Mouse (Mus musculus) midbrain, embryonic 13.5 days (tissue): ENCODE results near the gene Smo. TPM values are rescaled to one million over a fixed set of nuclear protein-coding genes. Genes with fewer than 3 reads are reported as not detected.

Experiments used
- ATAC-seq: fragments of 200-750 bp; cut with Nextera tagmentation; 2 replicates; pipeline ENCODE4 v1.8.0; 2017; ENCODE audit warnings: mild to moderate bottlenecking, moderate TSS enrichment, moderate library complexity
- H3K27ac ChIP-seq: fragments of 300-500 bp; sonication (generic); 2 replicates; pipeline ENCODE4 v1.5.1; 2015; ENCODE audit warnings: inconsistent platforms, mild to moderate bottlenecking, moderate library complexity
- H3K27me3 ChIP-seq: fragments of 300-500 bp; sonication (generic); 2 replicates; pipeline ENCODE4 v1.6.1; 2015; ENCODE audit warnings: mild to moderate bottlenecking, inconsistent platforms
- H3K36me3 ChIP-seq: fragments of 300-500 bp; sonication (generic); 2 replicates; pipeline ENCODE4 v1.6.1; 2015; ENCODE audit warnings: mild to moderate bottlenecking, inconsistent platforms
- H3K4me1 ChIP-seq: fragments of 300-500 bp; sonication (generic); replicated peaks from 2 replicates; pipeline ENCODE4 v1.6.1; 2015; ENCODE audit warnings: inconsistent platforms
- H3K4me2 ChIP-seq: fragments of 300-500 bp; sonication (generic); replicated peaks from 2 replicates; pipeline ENCODE4 v1.6.1; 2015; ENCODE audit warnings: moderate library complexity, mild to moderate bottlenecking, inconsistent platforms
- H3K4me3 ChIP-seq: fragments of 300-500 bp; sonication (generic); replicated peaks from 2 replicates; pipeline ENCODE4 v1.5.1; 2015; ENCODE audit warnings: mild to moderate bottlenecking, inconsistent platforms
- H3K9ac ChIP-seq: fragments of 300-500 bp; sonication (generic); replicated peaks from 2 replicates; pipeline ENCODE4 v1.6.1; 2015; ENCODE audit warnings: mild to moderate bottlenecking, inconsistent platforms
- H3K9me3 ChIP-seq: fragments of 300-500 bp; sonication (generic); 2 replicates; pipeline ENCODE4 v1.6.1; 2016; ENCODE audit warnings: mild to moderate bottlenecking, inconsistent platforms
- WGBS: fragments of 180-500 bp; shearing (Covaris S2); methylation state at CpG from one replicate; pipeline ENCODE4 v1.1.7; 2015; 5-methylcytosine and 5-hydroxymethylcytosine counted together
- polyA plus RNA-seq: library from polyadenylated mRNA; unstranded; fragments of >200 nt; fragmentation: Nextera tagmentation; extraction: Ambion mirVana; gene quantifications from 2 replicates; pipeline ENCODE4 v1.2.1, GENCODE M21; 2015

The Smo gene
- polyA plus RNA-seq = 14.2 and 19.2 TPM in 2 replicates

DNA sequence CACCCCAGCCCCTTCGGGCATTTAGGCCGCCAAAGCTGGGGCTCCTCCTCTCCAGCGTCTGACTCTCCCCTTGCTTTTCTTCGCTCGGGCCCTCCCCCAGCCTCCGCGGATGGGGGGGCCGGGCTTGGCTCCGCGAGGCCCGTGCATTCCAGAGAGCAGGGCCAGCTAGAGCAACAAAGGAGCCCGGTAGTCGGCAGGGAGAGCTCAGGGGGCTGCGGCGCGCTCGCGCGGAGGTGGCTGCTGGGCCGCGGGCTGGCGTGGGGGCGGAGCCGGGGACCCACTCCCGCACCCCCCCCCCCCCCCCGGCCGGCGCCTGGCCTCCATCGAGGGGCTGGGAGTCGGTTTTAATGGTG, at the start of gene Smo:
Gene Smo (plus strand): TSS at position 168 of the 353 bp plus-strand sequence.
- peak within 1 kb of the TSS; percentile 87 for H3K27ac ChIP-seq
- peak; percentile 97 for ATAC-seq
- 0% methylated on average over 3 of the region's 30 CpGs for WGBS
- H3K4me3 ChIP-seq = peak within 1 kb of the TSS; percentile 87
- H3K4me2 ChIP-seq = peak within 1 kb of the TSS; percentile 89
- no peaks in the 10 kb centered on the region for H3K9me3 ChIP-seq
- H3K36me3 ChIP-seq = peaks cover 6% of the 10 kb centered on the region; the same call in 1 of the 2 replicates
- no peaks in the 10 kb centered on the region for H3K27me3 ChIP-seq
- peaks cover 29% of the 10 kb centered on the region for H3K4me1 ChIP-seq
- H3K9ac ChIP-seq = peak within 1 kb of the TSS; percentile 90

- Histone ChIP-seq H3K9ac (no peak overlapping the region), H3K36me3 (no peaks in the 10 kb centered on the region), H3K4me3 (no peak overlapping the region), H3K9me3 (no peaks in the 10 kb centered on the region), H3K27me3 (no peaks in the 10 kb centered on the region), H3K4me1 (no peaks in the 10 kb centered on the region), H3K4me2 (no peak overlapping the region), H3K27ac (no peak overlapping the region)
- 86% methylated on average over 4 of the region's 4 CpGs for WGBS
- no peak for ATAC-seq
These were observed 49.4 kb upstream of the Smo start for GRCm38 (mm10) chr6:29685952-29686351.

DNA sequence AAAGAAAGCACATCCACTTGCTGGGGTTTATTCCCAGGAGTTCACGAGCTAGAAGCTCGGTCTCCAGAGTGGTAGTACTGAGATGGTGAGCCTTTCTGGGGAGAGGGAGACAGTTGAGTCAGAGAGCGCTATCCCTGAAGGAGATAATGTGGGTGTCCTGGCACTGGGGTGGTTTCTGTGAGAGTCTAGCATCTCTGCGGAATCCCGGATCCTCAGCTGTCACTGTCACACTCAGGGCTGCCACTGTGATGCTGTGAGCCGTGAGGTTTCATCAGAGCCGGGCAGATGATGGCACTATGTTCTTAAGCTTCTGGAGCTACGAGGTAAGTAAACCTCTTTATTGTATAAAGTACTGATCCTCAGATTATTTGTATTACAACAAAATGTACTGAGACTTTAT, 45.8 kb upstream of the Smo start:
- Histone ChIP-seq H3K36me3 (no peaks in the 10 kb centered on the region), H3K27me3 (peaks cover 23% of the 10 kb centered on the region), H3K9ac (no peak overlapping the region), H3K4me2 (no peak overlapping the region), H3K27ac (no peak overlapping the region), H3K9me3 (no peaks in the 10 kb centered on the region), H3K4me1 (peaks cover 4% of the 10 kb centered on the region), H3K4me3 (no peak overlapping the region)
- WGBS = 78% methylated on average over 8 of the region's 8 CpGs
- no peak for ATAC-seq

DNA sequence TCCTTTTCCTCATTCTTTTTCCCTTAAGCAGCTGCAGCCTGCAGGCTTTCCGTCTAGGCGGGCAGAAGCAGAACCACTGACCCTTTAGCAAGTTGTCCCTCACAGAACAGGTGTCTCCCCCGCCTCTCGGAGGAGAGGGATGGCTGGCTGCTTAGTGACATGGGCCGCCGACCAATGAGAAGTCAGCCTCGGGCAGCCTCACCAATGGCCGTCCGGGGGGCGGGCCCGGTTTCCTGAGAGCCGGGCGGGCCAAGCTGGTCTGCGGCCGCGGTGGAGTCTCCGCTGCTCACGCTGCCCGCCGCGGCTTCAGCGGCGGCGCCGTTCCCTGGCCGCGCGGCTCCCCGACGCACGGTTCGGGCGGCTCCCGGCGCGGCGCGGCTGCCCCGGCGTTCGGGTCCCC, 41.4 kb upstream of the Smo start, which contains the start of gene Tspan33:
Gene Tspan33 (plus strand): TSS at position 270 of the 400 bp plus-strand sequence.
- Histone ChIP-seq H3K9me3 (no peaks in the 10 kb centered on the region), H3K9ac (peak within 1 kb of the TSS; percentile 81), H3K36me3 (no peaks in the 10 kb centered on the region), H3K4me3 (peak within 1 kb of the TSS; percentile 86), H3K27me3 (peaks cover 38% of the 10 kb centered on the region), H3K27ac (no peak within 1 kb of the TSS), H3K4me1 (peaks cover 13% of the 10 kb centered on the region), H3K4me2 (peak within 1 kb of the TSS; percentile 99)
- WGBS = under 1% methylated on average over 26 of the region's 41 CpGs
- ATAC-seq = peak; percentile 99

- Histone ChIP-seq H3K9ac (peak overlapping the region; percentile 81), H3K4me3 (peak overlapping the region; percentile 86), H3K27me3 (peaks cover 38% of the 10 kb centered on the region), H3K36me3 (no peaks in the 10 kb centered on the region), H3K27ac (no peak overlapping the region), H3K4me2 (peak overlapping the region; percentile 99), H3K4me1 (peaks cover 13% of the 10 kb centered on the region), H3K9me3 (no peaks in the 10 kb centered on the region)
- ATAC-seq = peak; percentile 41
- 3% methylated on average over 35 of the region's 35 CpGs for WGBS
These were observed 40.7 kb upstream of the Smo start for GRCm38 (mm10) chr6:29694375-29695289.

GRCm38 (mm10) chr6:29695290-29695674, 40.0 kb upstream of the Smo start:
- Histone ChIP-seq H3K4me1 (peaks cover 13% of the 10 kb centered on the region), H3K27ac (no peak overlapping the region), H3K9me3 (no peaks in the 10 kb centered on the region), H3K4me2 (peak overlapping the region; percentile 99; the same call in 1 of the 2 replicates), H3K4me3 (peak overlapping the region; percentile 86; the same call in 1 of the 2 replicates), H3K9ac (no peak overlapping the region), H3K27me3 (peaks cover 38% of the 10 kb centered on the region), H3K36me3 (no peaks in the 10 kb centered on the region)
- 37% methylated on average over 3 of the region's 3 CpGs for WGBS
- ATAC-seq = no peak

DNA sequence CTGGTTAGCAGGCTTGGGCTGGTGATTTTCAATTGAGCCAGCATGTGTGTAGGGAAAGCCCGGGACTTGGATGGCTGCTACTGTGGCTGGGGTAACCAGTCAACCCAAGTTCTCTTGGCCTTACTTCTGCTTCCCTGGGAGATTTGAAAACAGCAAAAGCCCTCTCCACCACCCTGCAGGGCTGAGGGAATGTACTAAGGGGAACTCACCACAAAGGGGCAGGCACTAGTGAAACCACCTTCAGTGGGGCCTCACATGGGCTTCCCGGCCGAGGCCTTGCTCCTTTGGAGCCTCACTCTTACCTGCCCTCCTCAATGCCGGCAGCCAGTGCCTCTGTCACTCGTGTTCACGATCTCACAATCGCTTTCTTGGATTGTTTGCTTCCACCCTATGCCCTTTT, 39.3 kb upstream of the Smo start:
- Histone ChIP-seq H3K4me1 (peaks cover 13% of the 10 kb centered on the region), H3K27me3 (peaks cover 38% of the 10 kb centered on the region), H3K36me3 (no peaks in the 10 kb centered on the region), H3K9me3 (no peaks in the 10 kb centered on the region), H3K4me2 (no peak overlapping the region), H3K27ac (no peak overlapping the region), H3K4me3 (no peak overlapping the region), H3K9ac (no peak overlapping the region)
- 68% methylated on average over 7 of the region's 7 CpGs for WGBS
- ATAC-seq = no peak

DNA sequence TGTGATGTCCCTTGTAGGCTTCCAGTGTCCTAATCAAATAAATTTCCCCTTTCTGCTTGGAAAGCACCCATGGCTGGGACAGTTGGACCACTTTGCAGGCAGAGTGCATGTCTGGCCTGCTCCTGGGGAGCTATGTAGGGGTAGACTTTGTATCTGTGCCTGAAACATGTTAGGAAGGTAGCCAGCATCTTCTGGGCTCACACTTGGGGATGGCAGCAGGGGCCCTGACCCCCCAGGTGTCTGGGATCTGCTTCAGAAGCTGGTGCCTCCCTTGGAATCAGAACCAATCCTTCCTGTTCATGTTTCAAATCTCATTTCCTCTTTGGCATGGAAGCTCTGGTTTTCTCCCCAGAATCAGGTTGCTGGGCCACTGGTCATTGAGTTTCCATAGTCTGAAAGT, 38.2 kb upstream of the Smo start:
- Histone ChIP-seq H3K27ac (no peak overlapping the region), H3K27me3 (peaks cover 31% of the 10 kb centered on the region)

GRCm38 (mm10) chr6:29697548-29697947, 37.8 kb upstream of the Smo start:
- Histone ChIP-seq H3K27me3 (peaks cover 28% of the 10 kb centered on the region), H3K9ac (no peak overlapping the region), H3K27ac (no peak overlapping the region), H3K4me1 (peaks cover 13% of the 10 kb centered on the region), H3K4me3 (no peak overlapping the region), H3K4me2 (no peak overlapping the region), H3K9me3 (no peaks in the 10 kb centered on the region), H3K36me3 (no peaks in the 10 kb centered on the region)
- no peak for ATAC-seq
- 45% methylated on average over 3 of the region's 3 CpGs for WGBS

More for the DNA sequence above, 38.2 kb upstream of the Smo start:
- Histone ChIP-seq H3K9me3 (no peaks in the 10 kb centered on the region), H3K36me3 (no peaks in the 10 kb centered on the region), H3K4me3 (no peak overlapping the region), H3K4me2 (no peak overlapping the region), H3K9ac (no peak overlapping the region), H3K4me1 (peaks cover 13% of the 10 kb centered on the region)
- ATAC-seq = no peak

DNA sequence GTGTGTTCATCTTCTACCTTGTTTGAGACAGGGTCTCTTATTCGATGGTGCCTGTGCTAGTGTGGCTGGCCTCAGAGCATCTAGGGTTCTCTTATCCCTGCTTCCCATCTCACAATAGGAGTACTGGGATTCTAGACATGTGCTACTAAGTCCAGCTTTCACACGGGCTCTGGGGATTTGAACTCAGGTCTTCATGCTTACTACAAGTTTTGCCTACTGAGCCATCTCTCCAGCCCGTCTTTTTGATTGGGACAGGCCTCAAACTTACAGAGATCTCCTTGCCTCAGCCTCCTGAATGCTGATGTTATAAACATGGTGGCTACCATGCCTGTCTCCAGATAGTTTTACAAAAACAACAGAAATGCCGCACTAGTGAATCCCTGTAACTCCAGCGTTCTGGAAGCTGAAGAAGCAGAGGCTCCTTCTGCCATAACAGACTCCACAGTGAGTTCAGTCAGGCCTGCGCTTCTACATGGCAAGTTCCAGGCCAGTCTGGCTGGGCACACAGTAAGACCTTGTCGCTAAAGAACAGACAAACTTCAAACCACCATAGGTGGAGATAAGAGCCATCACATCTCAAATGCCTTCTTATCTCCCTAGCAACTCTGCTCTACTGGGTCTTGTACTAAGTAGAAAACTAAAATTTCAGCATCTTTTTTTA, 36.1 kb upstream of the Smo start:
- Histone ChIP-seq H3K9ac (no peak overlapping the region), H3K27ac (no peak overlapping the region), H3K4me1 (peaks cover 10% of the 10 kb centered on the region), H3K36me3 (no peaks in the 10 kb centered on the region), H3K9me3 (no peaks in the 10 kb centered on the region), H3K4me3 (no peak overlapping the region), H3K27me3 (peaks cover 16% of the 10 kb centered on the region), H3K4me2 (no peak overlapping the region)
- ATAC-seq = no peak
- WGBS = 93% methylated on average over 7 of the region's 7 CpGs

DNA sequence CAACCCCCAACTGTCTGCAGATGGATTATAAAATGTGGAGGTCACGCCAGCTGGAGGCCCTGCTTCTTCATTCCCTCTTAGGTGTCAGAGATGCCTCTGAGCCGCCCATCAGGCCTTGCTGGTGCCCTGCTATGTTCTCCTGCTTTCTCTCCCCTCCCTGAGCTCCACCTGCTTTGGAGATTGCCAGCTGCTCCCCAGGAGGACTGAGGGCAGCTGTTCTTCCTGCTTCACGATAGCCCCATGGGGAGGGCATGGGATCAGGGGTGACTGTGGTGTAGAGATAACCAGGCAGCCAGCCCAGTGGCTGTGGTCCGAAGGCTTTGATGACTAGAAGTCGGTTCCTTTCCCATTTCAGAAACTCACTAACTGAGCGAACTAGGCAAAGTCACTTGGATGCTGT, 34.3 kb upstream of the Smo start:
- H3K27me3 ChIP-seq = peaks cover 8% of the 10 kb centered on the region; the same call in 1 of the 2 replicates
- no peak for ATAC-seq
- WGBS = 72% methylated on average over 6 of the region's 6 CpGs
- no peaks in the 10 kb centered on the region for H3K36me3 ChIP-seq
- no peak overlapping the region for H3K9ac ChIP-seq
- H3K4me2 ChIP-seq = no peak overlapping the region
- H3K9me3 ChIP-seq = no peaks in the 10 kb centered on the region
- no peaks in the 10 kb centered on the region for H3K4me1 ChIP-seq
- no peak overlapping the region for H3K4me3 ChIP-seq
- no peak overlapping the region for H3K27ac ChIP-seq

DNA sequence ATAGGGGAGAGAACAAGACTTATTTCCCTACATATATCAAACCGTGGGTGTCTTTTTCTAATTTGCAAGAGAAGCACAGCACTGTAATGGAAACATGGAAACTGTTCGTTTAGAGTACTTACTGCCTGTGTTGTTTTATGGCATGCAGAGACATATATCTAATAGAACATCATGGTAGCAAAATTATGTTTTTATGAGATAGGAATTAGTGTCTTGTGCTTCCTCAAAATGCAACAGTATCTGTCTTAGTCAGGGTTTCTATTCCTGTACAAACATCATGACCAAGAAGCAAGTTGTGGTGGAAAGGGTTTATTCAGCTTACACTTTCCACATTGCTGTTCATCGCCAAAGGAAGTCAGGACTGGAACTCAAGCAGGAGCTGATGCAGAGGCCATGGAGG, 33.2 kb upstream of the Smo start:
- Histone ChIP-seq H3K9me3 (no peaks in the 10 kb centered on the region), H3K4me2 (no peak overlapping the region), H3K27me3 (peaks cover 8% of the 10 kb centered on the region), H3K36me3 (no peaks in the 10 kb centered on the region), H3K4me1 (peaks cover 6% of the 10 kb centered on the region; the same call in 1 of the 2 replicates), H3K4me3 (no peak overlapping the region), H3K9ac (no peak overlapping the region), H3K27ac (no peak overlapping the region)
- no peak for ATAC-seq
- 91% methylated on average over 3 of the region's 3 CpGs for WGBS
